Mouse (Mus musculus): Measurements from ENCODE around the gene Tmem217. TPM values are rescaled to one million over a fixed set of nuclear protein-coding genes. Genes with fewer than 3 reads are reported as not detected.

Gene Tmem217
- total and polyA plus RNA-seq, 3 experiments: 2.5 to 4.5 TPM; not detected in 1

GRCm38 (mm10) chr17:29492269-29493191 lies 59.7 kb downstream of the Tmem217 start:
- Histone ChIP-seq H3K4me1 (ENCODE audit: control insufficient read depth in 1 of 2, insufficient read depth in 2 of 2, low read length in 2 of 2) (peaks cover 0 to 23% of the 10 kb centered on the region in 2 experiments; a peak in 1 of 4 replicates), H3K27ac (ENCODE audit: control insufficient read depth, low read depth, low read length) (peak overlapping the region; percentile 72), H3K9ac (ENCODE audit: control insufficient read depth, low read depth, low read length, poor library complexity, severe bottlenecking) (peak overlapping the region; percentile 90), H3K79me2 (ENCODE audit: control insufficient read depth, insufficient read depth, low read length, poor library complexity) (peaks cover 29% of the 10 kb centered on the region), H3K9me3 (replicated peaks; ENCODE audit: insufficient read depth, low read length) (no peaks in the 10 kb centered on the region), H3K27me3 (ENCODE audit: control insufficient read depth in 1 of 2, insufficient read depth in 2 of 2, low read length in 2 of 2) (no peaks in the 10 kb centered on the region), H3K4me3 (ENCODE audit: control insufficient read depth in 1 of 2, insufficient read depth in 1 of 2, low read depth in 2 of 2, low read length in 2 of 2) (peak overlapping the region; percentile 54 to 88), H3K36me3 (ENCODE audit: control insufficient read depth in 1 of 2, insufficient read depth in 2 of 2, low read length in 2 of 2) (peaks cover 0 to 27% of the 10 kb centered on the region in 2 experiments; a peak in 2 of 4 replicates)
- TF ChIP-seq ZNF384 (IDR thresholded peaks at IDR 0.05; ENCODE audit: low read depth, low read length): peak; percentile 100
- peak; percentile 77 for TF ChIP-seq SMC3 (IDR thresholded peaks at IDR 0.05; ENCODE audit: low read depth, low read length)
- peak; percentile 74 for TF ChIP-seq ZC3H11A (IDR thresholded peaks at IDR 0.05; ENCODE audit: low read depth, low read length)
- peak; percentile 57 for TF ChIP-seq HCFC1 (IDR thresholded peaks at IDR 0.05; ENCODE audit: low read depth, low read length)
- no peak for TF ChIP-seq GABPA (IDR thresholded peaks at IDR 0.05; ENCODE audit: low read depth, low read length)
- peak; percentile 93 for TF ChIP-seq USF1 (IDR thresholded peaks at IDR 0.05; ENCODE audit: low read depth, low read length)
- TF ChIP-seq RCOR1 (IDR thresholded peaks at IDR 0.05; ENCODE audit: low read depth, low read length): no peak
- peak; percentile 73 for TF ChIP-seq MYC (IDR thresholded peaks at IDR 0.05; ENCODE audit: low read depth, low read length)
- peak; percentile 99 for TF ChIP-seq SIN3A (IDR thresholded peaks at IDR 0.05; ENCODE audit: low read length)
- no peak for TF ChIP-seq UBTF (IDR thresholded peaks at IDR 0.05; ENCODE audit: borderline replicate concordance, insufficient read depth, low read depth, low read length)
- TF ChIP-seq RAD21 (IDR thresholded peaks at IDR 0.05; ENCODE audit: low read depth, low read length): peak; percentile 83
- peak; percentile 39; the same call in 1 of the 2 replicates for TF ChIP-seq TBP (IDR thresholded peaks at IDR 0.05; ENCODE audit: low read depth, low read length)
- TF ChIP-seq POLR2A (IDR thresholded peaks at IDR 0.05; ENCODE audit: control insufficient read depth in 1 of 2, insufficient read depth in 1 of 2, low read depth in 1 of 2, low read length in 2 of 2, poor library complexity in 1 of 2): no peak
- TF ChIP-seq ETS1 (IDR thresholded peaks at IDR 0.05; ENCODE audit: low read depth, low read length): peak; percentile 44; the same call in 1 of the 2 replicates
- TF ChIP-seq MAFK (IDR thresholded peaks at IDR 0.05; ENCODE audit: borderline replicate concordance, low read depth, low read length): no peak
- TF ChIP-seq MAX (IDR thresholded peaks at IDR 0.05; ENCODE audit: low read length): peak; percentile 98
- peak; percentile 64 to 82 (median 68) for TF ChIP-seq CTCF (IDR thresholded peaks at IDR 0.05 in 2 of 3, conservative IDR thresholded peaks at IDR 0.05 in 1 of 3; ENCODE audit: control insufficient read depth in 1 of 3, insufficient read depth in 1 of 3, low read depth in 2 of 3, low read length in 3 of 3, poor library complexity in 1 of 3, severe bottlenecking in 1 of 3)
- TF ChIP-seq NELFE (IDR thresholded peaks at IDR 0.05; ENCODE audit: low read depth, low read length): no peak
- peak; percentile 97 for TF ChIP-seq MXI1 (IDR thresholded peaks at IDR 0.05; ENCODE audit: low read depth, low read length)
- peak; percentile 85 for TF ChIP-seq MAZ (IDR thresholded peaks at IDR 0.05; ENCODE audit: low read depth, low read length)
- TF ChIP-seq ZKSCAN1 (IDR thresholded peaks at IDR 0.05; ENCODE audit: low read depth, low read length): peak; percentile 74; the same call in 1 of the 2 replicates
- peak in 1 of 2 experiments; percentile 11; a peak in 1 of 4 replicates for TF ChIP-seq EP300 (IDR thresholded peaks at IDR 0.05; ENCODE audit: low read depth in 1 of 2, low read length in 2 of 2)
- TF ChIP-seq USF2 (IDR thresholded peaks at IDR 0.05; ENCODE audit: borderline replicate concordance in 1 of 2, insufficient read depth in 1 of 2, low read depth in 1 of 2, low read length in 2 of 2): peak in 1 of 2 experiments; percentile 62; a peak in 1 of 4 replicates
- DNase-seq (ENCODE audit: low read depth, low spot score): peak; percentile 91
